8 mouse cellular contexts compared by ENCODE assay signal in genomic region chr6:117918043-117918442, GRCm38 (mm10). TPM values are rescaled to one million over a fixed set of nuclear protein-coding genes. Genes with fewer than 3 reads are reported as not detected.
A peak's percentile ranks its signal among the peaks of the same experiment; 100 is the strongest.
DNase-seq lines count a peak whose midpoint lies in the region; ATAC-seq and TF ChIP-seq lines count a peak whose summit lies in the region.

No protein-coding gene starts in this region.

- H3K4me3 ChIP-seq in thymus, adult 2 months (ENCODE audit: control insufficient read depth, insufficient read depth, low read length), result peak overlapping the region; percentile 71; the same call in 1 of the 2 replicates
- H3K4me3 ChIP-seq in limb, embryonic 13.5 days, result peak overlapping the region; percentile 68
- peak overlapping the region; percentile 63 for H3K4me3 ChIP-seq in stomach, postnatal 0 days (ENCODE audit: low read depth, low read length)

- peaks cover 5% of the 10 kb centered on the region for H3K4me1 ChIP-seq in thymus, adult 2 months (replicated peaks; ENCODE audit: control insufficient read depth, insufficient read depth, low read length)
- peaks cover 45% of the 10 kb centered on the region for H3K4me1 ChIP-seq in limb, embryonic 13.5 days
- H3K4me1 ChIP-seq in stomach, postnatal 0 days (replicated peaks; ENCODE audit: control insufficient read depth, insufficient read depth), result no peaks in the 10 kb centered on the region

- 3% methylated on average over 5 of the region's 5 CpGs for WGBS in thymus, adult 2 months
- WGBS in limb, embryonic 13.5 days, result 16% methylated on average over 5 of the region's 5 CpGs
- WGBS in stomach, postnatal 0 days, result 6% methylated on average over 5 of the region's 5 CpGs

- no peak for ATAC-seq in limb, embryonic 13.5 days (ENCODE audit: low FRiP score, low read depth)
- ATAC-seq in stomach, postnatal 0 days (ENCODE audit: low FRiP score, low TSS enrichment), result no peak

- H3K36me3 ChIP-seq in thymus, adult 2 months (ENCODE audit: control insufficient read depth, insufficient read depth, low read length), result peaks cover 44% of the 10 kb centered on the region
- peaks cover 24% of the 10 kb centered on the region for H3K36me3 ChIP-seq in limb, embryonic 13.5 days
- 0 out of 2 replicates have a peak, but pooled peaks cover 4% of the 10 kb centered on the region for H3K36me3 ChIP-seq in stomach, postnatal 0 days (ENCODE audit: control insufficient read depth, insufficient read depth, low read length)

- no peaks in the 10 kb centered on the region for H3K27me3 ChIP-seq in thymus, adult 2 months (ENCODE audit: control insufficient read depth, insufficient read depth, low read length)
- no peaks in the 10 kb centered on the region for H3K27me3 ChIP-seq in limb, embryonic 13.5 days
- H3K27me3 ChIP-seq in stomach, postnatal 0 days (ENCODE audit: control insufficient read depth, insufficient read depth, low read length), result no peaks in the 10 kb centered on the region

- H3K4me2 ChIP-seq in limb, embryonic 13.5 days (replicated peaks), result peak overlapping the region; percentile 90
- H3K4me2 ChIP-seq in stomach, postnatal 0 days (replicated peaks; ENCODE audit: low read depth), result peak overlapping the region; percentile 69

- no peak for TF ChIP-seq CTCF in thymus, adult 2 months (IDR thresholded peaks at IDR 0.05; ENCODE audit: borderline replicate concordance, control insufficient read depth, extremely low read depth, insufficient read depth, low read length, poor library complexity)
- TF ChIP-seq CTCF in stomach, postnatal 0 days (IDR thresholded peaks at IDR 0.05; ENCODE audit: low read depth), result no peak

- H3K27ac ChIP-seq in thymus, adult 2 months (ENCODE audit: control insufficient read depth, insufficient read depth, low read length), result peak overlapping the region; percentile 90
- peak overlapping the region; percentile 97 for H3K27ac ChIP-seq in limb, embryonic 13.5 days
- H3K27ac ChIP-seq in stomach, postnatal 0 days (replicated peaks), result peak overlapping the region; percentile 98

- H3K9me3 ChIP-seq in limb, embryonic 13.5 days, result no peaks in the 10 kb centered on the region
- no peaks in the 10 kb centered on the region for H3K9me3 ChIP-seq in stomach, postnatal 0 days (ENCODE audit: control insufficient read depth, low read length)

- no peak for TF ChIP-seq POLR2A in thymus, adult 2 months (IDR thresholded peaks at IDR 0.05; ENCODE audit: control insufficient read depth, extremely low read depth, insufficient read depth, low read length, poor library complexity)

- peak overlapping the region; percentile 82 for H3K9ac ChIP-seq in limb, embryonic 13.5 days
- peak overlapping the region; percentile 76 for H3K9ac ChIP-seq in stomach, postnatal 0 days (ENCODE audit: low read length)

- peak; percentile 41 for DNase-seq in cerebellum, adult 9-10 months
- DNase-seq in cerebellum, adult 11-12 months, result no peak
- DNase-seq in thymus, adult 2 months, result no peak
- DNase-seq in thymus, postnatal 10 days (ENCODE audit: low spot score in 2 of 2), result no peak
- no peak for DNase-seq in stomach, postnatal 0 days (ENCODE audit: low spot score)
- DNase-seq in left cerebral cortex, adult 8-10 months (ENCODE audit: low spot score in 2 of 2), result no peak
- no peak for DNase-seq in testis, postnatal 10 days (ENCODE audit: low spot score)

- TF ChIP-seq EP300 in stomach, postnatal 0 days (optimal IDR thresholded peaks at IDR 0.05), result no peak

RNA-seq across cellular contexts. Expression of gene Hnrnpf, which starts 17.9 kb away (rescaled TPM):
- polyA plus RNA-seq in thymus, adult 2 months (2012; rRNA removed), result 316 and 376 TPM in 2 replicates
- polyA plus RNA-seq in limb, embryonic 13.5 days (2015; fragmentation: Nextera tagmentation; extraction: Ambion mirVana), result 668 and 681 TPM in 2 replicates
- polyA plus RNA-seq in stomach, postnatal 0 days (2015; fragmentation: Nextera tagmentation; extraction: Ambion mirVana), result 388 and 401 TPM in 2 replicates
- 100 to 1,000 TPM; 125 to 143 (median 139) TPM for total RNA-seq in left cerebral cortex, adult 8-10 months (2022)

RNA-seq across cellular contexts. Expression of gene Fxyd4, which starts 19.4 kb away (rescaled TPM):
- polyA plus RNA-seq in thymus, adult 2 months (2012; rRNA removed), result 0.37 and 0.77 TPM in 2 replicates
- 2.7 and 4.7 TPM in 2 replicates for polyA plus RNA-seq in limb, embryonic 13.5 days (2015; fragmentation: Nextera tagmentation; extraction: Ambion mirVana)
- polyA plus RNA-seq in stomach, postnatal 0 days (2015; fragmentation: Nextera tagmentation; extraction: Ambion mirVana), result 4.2 and 5.8 TPM in 2 replicates
- not detected for total RNA-seq in left cerebral cortex, adult 8-10 months (2022)

RNA-seq across cellular contexts. Expression of gene Zfp239, which starts 56.1 kb away (rescaled TPM):
- 2.0 and 2.9 TPM in 2 replicates for polyA plus RNA-seq in thymus, adult 2 months (2012; rRNA removed)
- polyA plus RNA-seq in limb, embryonic 13.5 days (2015; fragmentation: Nextera tagmentation; extraction: Ambion mirVana), result 14.4 and 16.3 TPM in 2 replicates
- polyA plus RNA-seq in stomach, postnatal 0 days (2015; fragmentation: Nextera tagmentation; extraction: Ambion mirVana), result 1.7 and 2.0 TPM in 2 replicates
- 10 to 100 TPM; 42.8 to 60.5 (median 48.2) TPM for total RNA-seq in left cerebral cortex, adult 8-10 months (2022)
